Mouse (Mus musculus) forebrain, embryonic 14.5 days (tissue): ENCODE data around the gene Smn1. TPM values are rescaled to one million over a fixed set of nuclear protein-coding genes. Genes with fewer than 3 reads are reported as not detected.
"Not testable (repeated sequence)": the region's sequence is repeated elsewhere in the genome, so short reads cannot be mapped to it uniquely, and the experiment has no call there.

Experiments
- ATAC-seq: fragments of 200-750 bp; cut with Nextera tagmentation; 2 replicates; pipeline ENCODE4 v1.8.0; 2017; ENCODE audit warnings: mild to moderate bottlenecking, moderate library complexity
- DNase-seq: peaks from one replicate; pipeline ENCODE4 v3.0.0-alpha.2; 2015; ENCODE audit warnings: low spot score
- H3K27ac ChIP-seq: fragments of 300-500 bp; sonication (generic); 2 replicates; pipeline ENCODE4 v1.5.1; 2014; ENCODE audit warnings: low read depth, mild to moderate bottlenecking, control low read depth, low read length, moderate library complexity
- H3K27me3 ChIP-seq: fragments of 300-500 bp; sonication (generic); replicated peaks from 2 replicates; pipeline ENCODE4 v1.6.1; 2014; ENCODE audit warnings: low read length, control low read depth, mixed read lengths; ENCODE audit not compliant: control insufficient read depth, insufficient read depth
- H3K36me3 ChIP-seq: fragments of 300-500 bp; sonication (generic); 2 replicates; pipeline ENCODE4 v1.6.1; 2014; ENCODE audit warnings: low read length, control low read depth; ENCODE audit not compliant: control insufficient read depth, insufficient read depth
- H3K4me1 ChIP-seq: fragments of 300-500 bp; sonication (generic); 2 replicates; pipeline ENCODE4 v1.6.1; 2014; ENCODE audit warnings: antibody characterized with exemption, low read length, control low read depth; ENCODE audit not compliant: control insufficient read depth, insufficient read depth
- H3K4me2 ChIP-seq: fragments of 300-500 bp; sonication (generic); 2 replicates; pipeline ENCODE4 v1.6.1; 2014; ENCODE audit warnings: mild to moderate bottlenecking, control low read depth, low read length
- H3K4me3 ChIP-seq: fragments of 300-500 bp; sonication (generic); 2 replicates; pipeline ENCODE4 v1.5.1; 2014; ENCODE audit warnings: low read depth, low read length, control low read depth
- H3K9ac ChIP-seq: fragments of 300-500 bp; sonication (generic); 2 replicates; pipeline ENCODE4 v1.6.1; 2014; ENCODE audit warnings: mild to moderate bottlenecking, low read length, control low read depth, moderate library complexity
- H3K9me3 ChIP-seq: fragments of 300-500 bp; sonication (generic); replicated peaks from 2 replicates; pipeline ENCODE4 v1.6.1; 2016; ENCODE audit warnings: low read length, control low read depth, mixed read lengths; ENCODE audit not compliant: control insufficient read depth
- WGBS: fragments of 180-500 bp; shearing (Covaris S2); extraction: QIAGEN DNeasy Blood & Tissue Kit; methylation state at CpG from one replicate; pipeline ENCODE4 v1.1.7; 2014; 5-methylcytosine and 5-hydroxymethylcytosine counted together
- polyA plus RNA-seq: library from polyadenylated mRNA; unstranded; fragments of >200 nt; fragmentation: Nextera tagmentation; extraction: Ambion mirVana; gene quantifications from 2 replicates; pipeline ENCODE4 v1.2.1, GENCODE M21; 2014

The Smn1 gene
- polyA plus RNA-seq, 1 experiment from 2014 or later = 61.0 TPM

DNA sequence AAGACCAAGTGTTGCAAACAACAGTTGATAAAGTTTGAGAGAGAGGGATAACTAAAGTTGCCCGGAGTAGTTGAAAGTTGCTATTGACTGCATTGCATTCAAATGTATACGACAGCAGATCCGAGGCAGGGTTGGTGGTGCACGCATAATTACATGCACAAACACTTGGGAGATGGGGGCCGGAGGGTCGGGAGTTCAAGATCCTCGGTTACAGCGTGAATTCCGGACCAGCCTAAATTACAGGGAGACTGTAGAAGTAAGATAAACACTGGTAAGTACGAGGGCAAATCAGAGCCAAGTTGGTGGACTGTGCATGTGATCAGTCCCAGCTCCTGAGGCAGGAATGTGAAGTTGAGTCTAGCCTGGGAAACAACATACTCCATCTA, 599 bp downstream of the Smn1 start:
- Histone ChIP-seq H3K4me2 (peak overlapping the region; percentile 95), H3K9ac (peak overlapping the region; percentile 90), H3K4me3 (peak overlapping the region; percentile 93), H3K9me3 (no peaks in the 10 kb centered on the region), H3K27me3 (no peaks in the 10 kb centered on the region), H3K36me3 (peaks cover 28% of the 10 kb centered on the region), H3K4me1 (peaks cover 7% of the 10 kb centered on the region), H3K27ac (no peak overlapping the region)
- ATAC-seq (peak; percentile 64), DNase-seq (no peak)
- 3% methylated on average over 10 of the region's 10 CpGs for WGBS

DNA sequence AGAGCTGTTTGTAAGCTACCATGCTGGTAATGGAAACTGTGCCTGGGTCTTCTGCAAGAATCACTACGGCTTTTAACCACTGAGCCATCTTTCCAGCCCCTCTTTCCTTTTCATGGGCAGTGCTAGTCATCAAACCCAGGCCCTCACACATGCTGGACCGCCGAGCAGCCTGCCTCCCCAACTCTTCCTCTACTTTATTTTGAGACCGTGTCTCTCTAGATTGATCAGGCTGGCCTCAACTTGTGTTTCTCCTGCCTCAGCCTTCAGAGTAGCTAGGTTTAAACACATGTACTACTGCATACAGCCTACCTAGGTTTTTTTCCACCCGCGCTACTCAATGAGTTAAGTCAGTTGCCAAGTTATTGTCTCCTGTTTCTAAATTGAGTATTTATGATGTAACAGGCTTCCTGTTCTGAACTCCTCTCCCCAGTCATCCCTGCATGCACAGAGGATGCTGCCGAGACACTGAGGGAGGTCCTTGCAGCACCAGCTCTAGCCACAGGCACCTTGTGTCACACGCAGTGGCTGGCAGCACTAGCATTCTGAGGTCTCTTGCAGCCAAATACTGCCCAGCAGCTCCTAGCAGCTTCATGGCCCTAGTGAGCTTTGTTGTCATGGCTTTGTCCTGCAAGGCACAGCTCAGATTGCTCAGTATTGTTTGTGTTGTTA, 17.1 kb downstream of the Smn1 start:
- ATAC-seq = no peak

DNA sequence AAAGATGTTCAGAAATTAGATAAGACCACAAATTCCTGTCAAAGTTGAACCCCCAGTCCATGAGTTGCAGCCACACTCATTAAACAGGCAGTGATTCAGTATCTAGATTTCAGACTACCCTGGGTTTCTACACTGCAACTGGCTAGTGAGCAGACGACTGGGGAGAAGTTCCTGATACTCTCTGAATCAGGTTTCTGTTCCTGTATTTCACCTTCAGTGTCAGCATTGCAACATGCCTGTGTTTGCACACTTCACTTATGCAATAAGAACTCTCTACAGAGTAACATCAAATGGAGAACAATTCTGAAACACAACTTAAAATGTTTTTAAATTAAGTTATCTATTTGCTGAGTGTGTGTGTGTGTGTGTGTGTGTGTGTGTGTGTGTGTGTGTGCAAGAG, 28.0 kb downstream of the Smn1 start:
- H3K36me3 ChIP-seq = no peaks in the 10 kb centered on the region
- 60% methylated on average over 1 of the region's 1 CpGs for WGBS
- no peak for ATAC-seq
- no peak overlapping the region for H3K4me3 ChIP-seq
- no peaks in the 10 kb centered on the region for H3K27me3 ChIP-seq
- H3K27ac ChIP-seq = no peak overlapping the region
- no peak for DNase-seq
- no peaks in the 10 kb centered on the region for H3K9me3 ChIP-seq
- no peaks in the 10 kb centered on the region for H3K4me1 ChIP-seq
- H3K9ac ChIP-seq = no peak overlapping the region
- H3K4me2 ChIP-seq = no peak overlapping the region

More for the DNA sequence above, 17.1 kb downstream of the Smn1 start:
- no peaks in the 10 kb centered on the region for H3K4me1 ChIP-seq
- WGBS = 83% methylated on average over 8 of the region's 8 CpGs
- peaks cover 21% of the 10 kb centered on the region for H3K36me3 ChIP-seq
- no peaks in the 10 kb centered on the region for H3K9me3 ChIP-seq
- DNase-seq = no peak
- no peak overlapping the region for H3K4me2 ChIP-seq
- H3K27me3 ChIP-seq = no peaks in the 10 kb centered on the region
- no peak overlapping the region for H3K27ac ChIP-seq
- H3K4me3 ChIP-seq = no peak overlapping the region
- H3K9ac ChIP-seq = no peak overlapping the region

DNA sequence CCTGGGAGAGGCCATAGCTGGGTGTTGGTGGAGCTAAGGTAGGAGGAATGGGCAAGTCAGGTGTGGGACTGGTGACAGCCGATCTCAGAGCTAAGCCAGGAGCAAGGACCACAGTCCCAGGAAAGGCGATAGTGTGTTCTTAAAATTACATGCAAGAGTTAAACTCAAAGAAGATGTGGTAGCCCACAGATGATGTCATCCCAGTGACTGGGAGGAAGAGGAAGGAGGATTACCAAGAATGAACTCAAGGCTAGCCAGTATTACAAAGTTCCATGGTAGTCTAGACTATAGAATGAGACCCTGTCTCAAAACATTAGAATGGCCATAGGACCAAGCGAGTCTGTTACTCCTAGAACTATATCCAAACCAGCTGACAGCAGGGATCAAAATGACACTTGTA, 32.0 kb downstream of the Smn1 start:
- 90% methylated on average over 3 of the region's 3 CpGs for WGBS
- H3K36me3 ChIP-seq = no peaks in the 10 kb centered on the region
- H3K27ac ChIP-seq = no peak overlapping the region

DNA sequence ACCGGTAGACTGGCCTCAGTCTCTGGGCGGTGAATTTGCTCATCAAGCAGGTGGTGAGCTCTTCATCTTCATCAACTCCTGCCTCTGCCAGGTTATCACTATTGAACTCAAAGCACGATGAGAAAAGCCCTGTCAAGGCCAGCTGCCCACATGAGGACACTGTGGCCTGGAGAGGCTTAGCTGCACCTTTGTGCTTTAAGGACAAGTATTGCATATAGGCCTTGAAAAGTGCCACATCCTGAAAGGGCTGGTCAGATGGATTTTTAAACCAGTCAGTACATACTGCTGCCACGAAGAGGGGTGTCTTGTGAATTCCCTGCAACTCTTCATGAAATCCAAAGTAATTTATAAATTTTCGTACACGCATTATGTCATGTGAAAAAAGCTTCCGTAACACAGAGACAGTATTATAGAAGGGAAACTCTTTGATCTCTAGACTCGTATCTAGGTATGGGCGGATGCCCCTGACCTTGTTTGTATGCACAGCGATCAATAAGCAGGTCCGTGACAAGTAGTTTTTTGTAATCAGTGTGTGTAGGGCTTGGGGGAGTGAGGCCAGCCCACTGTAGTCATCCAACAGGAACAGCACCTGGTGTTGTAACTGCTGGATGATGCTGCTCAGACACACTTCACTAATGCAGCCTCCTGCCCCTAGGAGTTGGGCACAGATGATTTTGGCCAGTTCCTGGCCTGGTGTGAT, 36.7 kb downstream of the Smn1 start:
- H3K9ac ChIP-seq, H3K9me3 ChIP-seq, DNase-seq, H3K27me3 ChIP-seq, H3K4me3 ChIP-seq, H3K4me2 ChIP-seq, H3K27ac ChIP-seq, ATAC-seq, H3K4me1 ChIP-seq, H3K36me3 ChIP-seq: not testable (repeated sequence)
- WGBS = 87% methylated on average over 11 of the region's 11 CpGs

More for the DNA sequence above, 32.0 kb downstream of the Smn1 start:
- Histone ChIP-seq H3K4me2 (no peak overlapping the region), H3K27me3 (no peaks in the 10 kb centered on the region), H3K9me3 (no peaks in the 10 kb centered on the region), H3K9ac (no peak overlapping the region), H3K4me3 (no peak overlapping the region), H3K4me1 (no peaks in the 10 kb centered on the region)
- DNase-seq (no peak), ATAC-seq (no peak)

DNA sequence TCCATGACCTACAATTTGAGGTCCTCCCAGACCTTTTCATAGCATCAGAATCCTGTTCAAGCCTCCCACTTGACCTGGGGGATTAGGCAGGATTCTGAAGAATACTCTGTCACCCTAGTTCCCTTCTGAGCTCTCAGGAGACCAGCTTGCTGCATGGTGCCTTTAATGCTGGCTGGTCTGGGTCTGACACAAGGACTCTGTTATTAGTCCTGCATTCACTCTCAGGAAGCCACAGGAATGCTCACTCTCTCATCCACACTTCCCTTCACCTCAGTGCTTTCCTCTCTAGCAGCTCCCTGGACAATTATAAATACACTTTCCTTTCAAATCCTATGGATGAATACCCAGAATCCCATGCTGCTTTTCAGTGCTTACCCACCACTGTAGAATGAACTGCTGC, 37.8 kb downstream of the Smn1 start:
- H3K4me1 ChIP-seq, H3K4me3 ChIP-seq, H3K27ac ChIP-seq, ATAC-seq, H3K27me3 ChIP-seq, H3K9ac ChIP-seq, H3K36me3 ChIP-seq, H3K4me2 ChIP-seq, H3K9me3 ChIP-seq, DNase-seq: not testable (repeated sequence)

DNA sequence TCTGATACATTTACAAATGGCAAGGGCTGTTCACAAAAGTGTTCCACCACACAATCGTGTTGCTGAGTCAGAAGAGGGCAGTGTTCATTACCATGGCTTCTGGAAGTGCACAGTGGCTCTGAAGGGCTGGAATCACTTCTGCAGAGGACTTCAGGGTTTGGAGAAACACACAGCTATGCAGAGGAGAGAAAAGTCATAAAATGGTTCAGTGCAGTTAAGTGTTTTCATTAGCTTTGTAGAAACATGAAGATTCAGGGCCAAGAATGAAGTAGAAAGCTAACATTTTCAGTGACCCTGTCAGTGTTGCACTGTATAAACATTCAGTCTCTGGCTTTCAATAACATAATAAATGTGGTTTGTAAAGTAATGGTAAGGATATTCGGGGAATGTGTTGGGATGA, 41.7 kb downstream of the Smn1 start:
- H3K4me3 ChIP-seq, H3K27me3 ChIP-seq, H3K9ac ChIP-seq, H3K4me2 ChIP-seq, ATAC-seq, DNase-seq, H3K36me3 ChIP-seq, H3K9me3 ChIP-seq, H3K4me1 ChIP-seq, H3K27ac ChIP-seq: not testable (repeated sequence)
- WGBS = 69% methylated on average over 2 of the region's 2 CpGs

DNA sequence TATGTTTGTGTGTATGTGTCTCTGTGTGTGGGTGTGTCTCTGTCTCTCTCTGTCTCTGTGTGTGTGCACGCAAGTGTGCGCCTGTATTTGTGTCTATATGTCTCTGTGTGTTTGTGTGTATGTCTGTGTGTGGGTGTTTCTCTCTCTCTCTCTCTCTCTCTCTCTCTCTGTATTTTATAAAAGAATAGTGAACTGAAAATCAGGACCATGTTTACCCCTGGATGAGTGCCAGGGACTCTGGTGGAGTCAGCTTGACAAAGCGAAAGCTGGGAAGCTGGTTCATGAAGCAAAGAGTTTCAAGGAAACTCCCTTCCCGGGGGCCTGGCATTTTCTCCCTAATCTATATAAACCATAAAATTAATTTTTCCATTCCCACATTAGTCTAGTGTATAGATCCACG, 49.7 kb downstream of the Smn1 start:
- H3K9ac ChIP-seq, H3K27me3 ChIP-seq, H3K4me2 ChIP-seq, ATAC-seq, H3K4me3 ChIP-seq, H3K4me1 ChIP-seq, H3K27ac ChIP-seq, H3K36me3 ChIP-seq, H3K9me3 ChIP-seq: not testable (repeated sequence)
- DNase-seq = peak; percentile 9
- 88% methylated on average over 3 of the region's 5 CpGs for WGBS

DNA sequence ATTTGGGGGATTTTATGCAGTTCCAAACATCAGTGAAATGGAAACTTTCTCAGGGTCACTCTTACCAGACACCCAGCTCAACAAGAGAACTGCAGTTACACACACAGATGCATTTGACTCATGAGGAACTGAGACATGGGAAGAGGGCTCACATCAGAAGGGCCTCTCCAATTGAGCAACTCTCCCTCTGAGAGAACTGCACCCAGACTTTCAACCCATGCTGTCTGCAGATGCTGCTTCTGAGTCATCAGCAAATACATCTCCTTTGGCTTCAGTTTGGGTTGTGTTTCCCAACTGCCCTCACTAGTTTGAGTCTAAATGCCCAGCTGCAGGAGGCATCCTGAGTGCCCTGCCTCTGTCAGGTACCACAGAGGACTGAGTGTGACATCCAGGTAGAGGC, 58.5 kb downstream of the Smn1 start:
- H3K27ac ChIP-seq, H3K4me1 ChIP-seq, H3K4me3 ChIP-seq, ATAC-seq, H3K9me3 ChIP-seq, H3K9ac ChIP-seq, DNase-seq, H3K27me3 ChIP-seq, H3K36me3 ChIP-seq, H3K4me2 ChIP-seq: not testable (repeated sequence)
